Mouse (Mus musculus) forebrain, embryonic 16.5 days (tissue): ENCODE measurements around the gene Gm17455. TPM values are rescaled to one million over a fixed set of nuclear protein-coding genes. Genes with fewer than 3 reads are reported as not detected.

ENCODE experiments used
- ATAC-seq: fragments of 200-750 bp; cut with Nextera tagmentation; 2 replicates; pipeline ENCODE4 v1.8.0; 2017; ENCODE audit warnings: mild to moderate bottlenecking, moderate library complexity
- H3K27ac ChIP-seq: fragments of 300-500 bp; sonication (generic); 2 replicates; pipeline ENCODE4 v1.5.1; 2014; ENCODE audit warnings: low read length, control low read depth
- H3K27me3 ChIP-seq: fragments of 300-500 bp; sonication (generic); replicated peaks from 2 replicates; pipeline ENCODE4 v1.6.1; 2014; ENCODE audit warnings: low read length; ENCODE audit not compliant: control insufficient read depth, insufficient read depth
- H3K36me3 ChIP-seq: fragments of 300-500 bp; sonication (generic); 2 replicates; pipeline ENCODE4 v1.6.1; 2014; ENCODE audit not compliant: control insufficient read depth, insufficient read depth
- H3K4me1 ChIP-seq: fragments of 300-500 bp; sonication (generic); replicated peaks from 2 replicates; pipeline ENCODE4 v1.6.1; 2014; ENCODE audit warnings: low read length; ENCODE audit not compliant: control insufficient read depth, insufficient read depth
- H3K4me2 ChIP-seq: fragments of 300-500 bp; sonication (generic); 2 replicates; pipeline ENCODE4 v1.6.1; 2014; ENCODE audit warnings: mild to moderate bottlenecking, low read length, control low read depth
- H3K4me3 ChIP-seq: fragments of 300-500 bp; sonication (generic); replicated peaks from 2 replicates; pipeline ENCODE4 v1.5.1; 2014; ENCODE audit warnings: mild to moderate bottlenecking, low read length, control low read depth
- H3K9ac ChIP-seq: fragments of 300-500 bp; sonication (generic); replicated peaks from 2 replicates; pipeline ENCODE4 v1.6.1; 2014; ENCODE audit warnings: low read depth, low read length, control low read depth
- H3K9me3 ChIP-seq: fragments of 300-500 bp; sonication (generic); 2 replicates; pipeline ENCODE4 v1.6.1; 2016; ENCODE audit warnings: low read length; ENCODE audit not compliant: control insufficient read depth
- WGBS: fragments of 180-500 bp; shearing (Covaris S2); extraction: QIAGEN DNeasy Blood & Tissue Kit; methylation state at CpG from one replicate; pipeline ENCODE4 v1.1.7; 2014; 5-methylcytosine and 5-hydroxymethylcytosine counted together
- polyA plus RNA-seq: library from polyadenylated mRNA; unstranded; fragments of >200 nt; fragmentation: Nextera tagmentation; extraction: Ambion mirVana; gene quantifications from 2 replicates; pipeline ENCODE4 v1.2.1, GENCODE M21; 2015

Gm17455 gene
- polyA plus RNA-seq, 1 experiment from 2014 or later: 5.7 TPM

DNA sequence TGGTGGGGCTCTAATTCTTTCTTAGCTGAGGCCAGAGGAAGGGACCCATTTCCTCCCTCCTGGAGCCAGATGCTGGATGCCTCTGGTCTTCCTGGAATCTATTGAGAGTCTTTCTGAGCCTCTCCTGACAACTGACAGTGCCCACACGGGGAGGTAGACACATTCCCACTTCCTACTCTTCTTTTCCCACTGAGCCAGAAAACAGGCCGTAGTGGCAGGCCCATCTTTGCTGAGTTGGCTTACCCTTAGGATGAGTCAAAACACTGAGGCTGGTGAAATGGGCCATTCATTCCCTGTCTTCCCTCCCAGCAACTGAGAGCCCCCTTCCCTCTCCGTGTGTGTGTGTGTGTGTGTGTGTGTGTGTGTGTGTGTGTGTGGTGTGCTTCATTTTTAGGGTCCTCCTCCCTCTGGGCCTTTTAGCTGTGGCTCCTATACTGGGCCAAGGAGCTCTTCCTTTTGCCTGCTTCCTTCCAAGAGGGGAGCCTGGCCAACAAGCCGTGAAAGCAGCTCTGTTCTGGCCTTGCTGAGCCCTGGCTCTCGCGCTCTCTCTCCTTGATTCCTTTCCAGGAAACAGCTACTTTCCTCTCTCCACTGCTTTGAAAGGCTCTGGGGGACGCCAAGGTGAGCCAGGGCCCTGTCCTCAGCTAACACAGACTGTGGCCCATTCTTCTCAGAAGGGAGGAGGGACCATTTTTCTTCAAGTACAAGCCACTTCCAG is 6.1 kb downstream of the Gm17455 start:
- Histone ChIP-seq H3K4me1 (peaks cover 3% of the 10 kb centered on the region; the same call in 1 of the 2 replicates), H3K9ac (no peak overlapping the region), H3K27me3 (no peaks in the 10 kb centered on the region), H3K4me3 (no peak overlapping the region), H3K27ac (no peak overlapping the region), H3K9me3 (no peaks in the 10 kb centered on the region), H3K4me2 (no peak overlapping the region), H3K36me3 (no peaks in the 10 kb centered on the region)
- 35% methylated on average over 7 of the region's 7 CpGs for WGBS
- no peak for ATAC-seq

DNA sequence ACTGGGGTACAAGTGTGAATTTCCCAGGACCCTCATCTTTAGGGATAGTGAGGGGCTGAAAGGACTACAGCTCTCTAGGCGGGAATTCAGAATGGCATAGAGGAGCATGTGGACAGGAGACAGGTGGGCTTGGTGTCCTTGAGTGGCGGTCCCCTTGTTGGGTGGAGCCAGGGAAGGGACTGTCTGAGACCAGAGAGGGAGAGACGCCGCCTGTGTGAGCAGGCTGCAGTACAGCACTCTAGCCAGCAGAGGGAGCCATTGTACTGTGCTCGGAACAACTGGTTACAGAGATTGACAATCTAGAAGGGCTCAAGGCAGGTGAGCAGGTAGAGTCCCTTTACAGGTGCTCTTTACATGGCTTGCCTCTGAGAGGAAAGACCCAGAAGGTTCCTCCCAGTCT is 8.3 kb downstream of the Gm17455 start:
- no peaks in the 10 kb centered on the region for H3K27me3 ChIP-seq
- H3K4me1 ChIP-seq: peaks cover 3% of the 10 kb centered on the region; the same call in 1 of the 2 replicates
- no peak overlapping the region for H3K4me2 ChIP-seq
- H3K9me3 ChIP-seq: no peaks in the 10 kb centered on the region
- H3K9ac ChIP-seq: no peak overlapping the region
- H3K27ac ChIP-seq: no peak overlapping the region
- no peaks in the 10 kb centered on the region for H3K36me3 ChIP-seq
- 2% methylated on average over 5 of the region's 5 CpGs for WGBS
- peak; percentile 55 for ATAC-seq
- no peak overlapping the region for H3K4me3 ChIP-seq

DNA sequence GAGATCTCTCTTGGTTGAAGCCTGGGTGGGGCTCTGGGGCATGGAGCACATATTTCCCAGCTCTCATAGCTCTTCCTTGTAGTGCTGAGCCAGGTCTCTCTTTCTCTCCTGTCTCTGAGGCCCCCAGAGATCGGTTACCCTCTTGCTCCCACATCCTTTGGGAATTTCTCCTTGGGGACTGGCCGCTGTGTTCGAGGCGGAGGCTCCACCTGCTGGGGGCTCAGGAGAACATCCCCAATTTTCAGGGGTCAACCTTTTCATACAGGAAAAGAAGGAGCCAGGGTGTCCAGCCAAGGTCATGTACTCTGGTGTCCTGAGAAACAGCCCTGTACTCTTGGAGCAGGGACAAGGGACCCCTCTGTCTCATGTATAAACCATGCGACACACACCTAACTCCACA is 12.3 kb downstream of the Gm17455 start:
- no peaks in the 10 kb centered on the region for H3K4me1 ChIP-seq
- H3K27me3 ChIP-seq: no peaks in the 10 kb centered on the region
- no peak overlapping the region for H3K4me3 ChIP-seq
- H3K9ac ChIP-seq: no peak overlapping the region
- H3K27ac ChIP-seq: no peak overlapping the region
- ATAC-seq: no peak
- no peaks in the 10 kb centered on the region for H3K36me3 ChIP-seq
- H3K9me3 ChIP-seq: no peaks in the 10 kb centered on the region
- 29% methylated on average over 5 of the region's 5 CpGs for WGBS
- no peak overlapping the region for H3K4me2 ChIP-seq

DNA sequence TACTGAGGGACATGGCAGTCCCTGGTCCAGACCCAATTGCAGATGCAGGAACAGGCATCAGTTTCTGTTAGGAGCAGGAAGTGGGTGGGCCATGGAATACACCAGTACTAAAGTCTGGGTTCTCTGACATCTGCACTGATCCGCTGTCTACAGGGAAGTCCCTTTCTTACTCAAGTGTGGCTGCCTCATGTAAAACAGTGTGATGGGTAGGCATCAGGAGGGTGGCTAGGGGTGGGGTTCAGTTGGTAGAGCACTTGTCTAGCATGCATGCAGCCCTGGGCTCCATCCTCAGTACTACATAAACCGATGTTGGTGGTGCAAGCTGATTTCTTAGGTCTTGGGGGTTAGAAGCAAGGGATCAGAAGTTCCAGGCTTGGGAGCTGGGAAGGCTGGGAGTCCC is 14.2 kb downstream of the Gm17455 start:
- no peak overlapping the region for H3K9ac ChIP-seq
- WGBS: 98% methylated on average over 2 of the region's 2 CpGs
- H3K4me3 ChIP-seq: no peak overlapping the region
- no peak overlapping the region for H3K27ac ChIP-seq
- H3K9me3 ChIP-seq: no peaks in the 10 kb centered on the region
- ATAC-seq: no peak
- no peaks in the 10 kb centered on the region for H3K4me1 ChIP-seq
- no peaks in the 10 kb centered on the region for H3K27me3 ChIP-seq
- no peak overlapping the region for H3K4me2 ChIP-seq
- no peaks in the 10 kb centered on the region for H3K36me3 ChIP-seq

DNA sequence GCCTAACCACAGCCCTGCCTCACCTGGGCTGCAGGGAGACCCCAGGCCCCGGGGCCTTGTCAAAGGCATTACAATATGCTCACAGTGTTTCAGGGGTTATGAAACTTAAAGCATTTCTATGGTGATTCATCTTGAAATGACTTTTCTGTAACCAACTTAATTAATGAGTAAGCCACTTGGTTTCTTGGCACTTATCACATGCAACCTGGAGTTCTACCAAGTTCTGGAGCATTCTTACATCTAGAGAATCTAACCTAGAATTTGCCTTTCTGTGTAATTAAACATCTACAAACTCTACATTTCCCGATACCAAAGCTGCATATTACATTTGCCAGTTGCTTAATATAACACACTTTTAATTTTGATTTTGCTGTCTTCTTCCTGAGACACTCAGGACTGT is 17.5 kb downstream of the Gm17455 start:
- H3K27ac ChIP-seq: no peak overlapping the region
- H3K9ac ChIP-seq: no peak overlapping the region
- no peaks in the 10 kb centered on the region for H3K4me1 ChIP-seq
- ATAC-seq: no peak
- no peaks in the 10 kb centered on the region for H3K27me3 ChIP-seq
- H3K4me3 ChIP-seq: no peak overlapping the region
- H3K4me2 ChIP-seq: no peak overlapping the region
- WGBS: 82% methylated on average over 2 of the region's 2 CpGs
- no peaks in the 10 kb centered on the region for H3K36me3 ChIP-seq
- no peaks in the 10 kb centered on the region for H3K9me3 ChIP-seq

DNA sequence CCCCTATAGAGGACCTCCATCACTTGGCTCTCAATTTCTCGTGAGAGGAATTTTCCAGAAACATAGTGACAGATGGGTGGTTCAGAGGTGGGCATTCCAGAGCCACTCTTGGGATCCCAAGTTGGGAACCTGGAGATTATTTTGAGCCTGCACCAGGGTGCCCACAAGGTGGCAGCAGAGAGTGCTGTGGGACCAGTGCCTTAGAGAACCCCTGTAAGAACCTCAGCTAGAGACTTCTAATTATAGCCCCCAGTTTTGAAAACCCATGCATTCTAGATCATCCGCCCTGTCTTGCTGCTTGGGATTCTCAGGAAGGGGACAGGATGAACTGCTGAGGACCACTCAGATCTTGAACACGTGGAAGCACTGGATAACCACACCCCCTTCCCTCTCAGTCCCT is 18.6 kb downstream of the Gm17455 start:
- peak; percentile 52; the same call in 1 of the 2 replicates for ATAC-seq
- Histone ChIP-seq H3K36me3 (no peaks in the 10 kb centered on the region), H3K27me3 (no peaks in the 10 kb centered on the region), H3K27ac (no peak overlapping the region), H3K4me2 (no peak overlapping the region), H3K9ac (no peak overlapping the region), H3K4me1 (no peaks in the 10 kb centered on the region), H3K4me3 (no peak overlapping the region), H3K9me3 (no peaks in the 10 kb centered on the region)
- WGBS: 10% methylated on average over 3 of the region's 3 CpGs

DNA sequence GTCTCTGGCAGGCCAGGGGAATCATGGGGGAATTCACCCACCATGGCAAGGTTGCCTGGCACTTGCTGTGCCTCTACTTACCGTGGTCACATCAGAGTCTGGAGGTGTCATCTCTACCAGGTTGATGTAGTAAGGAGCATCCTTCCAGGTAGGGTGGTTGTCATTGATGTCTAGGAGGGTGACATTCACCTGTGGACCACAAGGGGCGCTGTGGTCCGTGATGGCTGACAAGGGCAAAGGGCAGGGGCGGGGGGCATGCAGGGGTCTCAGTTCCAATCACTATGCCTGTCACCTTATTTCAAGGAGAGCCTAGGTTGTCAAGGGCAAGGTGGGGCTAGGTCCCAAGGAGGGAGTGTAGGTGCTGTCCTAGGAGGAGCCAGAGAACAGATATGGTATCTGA is 20.1 kb downstream of the Gm17455 start:
- Histone ChIP-seq H3K4me2 (no peak overlapping the region), H3K36me3 (no peaks in the 10 kb centered on the region), H3K27ac (no peak overlapping the region), H3K9me3 (no peaks in the 10 kb centered on the region), H3K27me3 (no peaks in the 10 kb centered on the region), H3K4me3 (no peak overlapping the region), H3K4me1 (no peaks in the 10 kb centered on the region), H3K9ac (no peak overlapping the region)
- ATAC-seq: no peak
- WGBS: 21% methylated on average over 4 of the region's 4 CpGs

DNA sequence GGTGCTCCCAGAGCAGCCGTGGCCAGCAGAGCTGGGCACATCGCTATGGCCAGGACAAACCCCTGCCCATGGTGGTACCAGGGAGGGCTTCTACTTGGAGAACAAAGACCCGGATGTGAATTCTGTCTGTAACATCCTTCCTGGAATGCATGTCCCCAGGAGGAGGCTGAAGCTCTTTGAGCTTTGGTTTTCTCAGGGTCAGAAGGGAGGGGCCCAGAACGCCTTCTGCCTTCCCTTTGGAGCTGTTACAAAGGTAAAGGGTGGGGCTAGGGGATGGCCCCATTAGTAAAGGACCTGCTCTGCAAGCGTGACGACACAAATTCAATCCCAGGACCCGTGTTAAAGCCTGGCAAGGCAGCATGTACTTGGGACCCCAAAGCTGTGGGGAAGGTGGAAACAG is 23.2 kb downstream of the Gm17455 start:
- Histone ChIP-seq H3K4me1 (no peaks in the 10 kb centered on the region), H3K27ac (no peak overlapping the region), H3K9me3 (peaks cover 5% of the 10 kb centered on the region), H3K4me3 (no peak overlapping the region), H3K4me2 (no peak overlapping the region), H3K27me3 (no peaks in the 10 kb centered on the region), H3K36me3 (no peaks in the 10 kb centered on the region), H3K9ac (no peak overlapping the region)
- no peak for ATAC-seq
- WGBS: 60% methylated on average over 7 of the region's 7 CpGs

DNA sequence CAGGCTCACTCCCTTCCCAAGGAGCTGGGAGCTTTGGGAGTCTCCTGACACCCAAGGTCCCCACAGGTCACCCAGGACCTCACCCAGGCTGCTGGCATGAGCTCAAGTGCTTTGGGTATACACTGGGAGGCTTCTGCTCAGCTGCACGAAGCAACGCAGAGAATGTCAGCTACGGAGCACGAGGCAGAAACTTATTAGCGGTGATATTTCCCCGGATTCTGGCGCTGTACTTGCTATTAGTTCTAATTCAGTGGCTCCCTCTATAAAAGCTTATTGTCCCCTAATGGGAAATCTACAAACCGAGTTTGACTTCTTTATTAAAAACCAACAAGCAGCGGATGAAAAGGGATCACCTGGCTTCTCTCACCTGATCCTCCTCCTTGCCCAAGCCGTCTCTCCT is 30.5 kb downstream of the Gm17455 start:
- no peak for ATAC-seq

DNA sequence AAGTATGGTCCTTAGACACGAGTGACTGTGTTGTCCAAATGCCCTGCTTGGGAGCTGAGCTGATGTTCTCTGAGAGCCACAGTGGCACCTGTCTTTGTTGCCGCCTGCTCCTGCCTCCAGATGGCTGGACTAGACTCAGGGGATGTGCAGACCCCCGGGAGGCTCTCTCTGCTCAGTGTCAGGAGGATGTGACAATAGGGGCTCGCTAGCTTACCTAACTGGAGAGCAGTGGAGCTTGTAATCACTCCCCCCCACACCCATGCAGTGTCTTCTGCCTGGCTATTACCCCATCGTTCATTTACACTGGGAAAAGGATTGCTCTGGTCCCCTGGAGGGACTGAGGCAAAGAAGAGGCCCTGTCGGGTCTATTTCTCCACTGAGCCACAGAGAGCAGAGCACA is 31.1 kb downstream of the Gm17455 start:
- H3K27me3 ChIP-seq: no peaks in the 10 kb centered on the region
- H3K9me3 ChIP-seq: peaks cover under 1% of the 10 kb centered on the region; the same call in 1 of the 2 replicates
- H3K27ac ChIP-seq: no peak overlapping the region
- 21% methylated on average over 6 of the region's 6 CpGs for WGBS
- no peaks in the 10 kb centered on the region for H3K36me3 ChIP-seq
- no peak overlapping the region for H3K4me3 ChIP-seq
- no peak overlapping the region for H3K4me2 ChIP-seq
- H3K9ac ChIP-seq: no peak overlapping the region
- H3K4me1 ChIP-seq: peaks cover 10% of the 10 kb centered on the region; the same call in 1 of the 2 replicates
- no peak for ATAC-seq

More for the DNA sequence above, 30.5 kb downstream of the Gm17455 start:
- no peak overlapping the region for H3K27ac ChIP-seq
- H3K9me3 ChIP-seq: peaks cover 5% of the 10 kb centered on the region
- H3K36me3 ChIP-seq: no peaks in the 10 kb centered on the region
- H3K4me3 ChIP-seq: no peak overlapping the region
- WGBS: 22% methylated on average over 10 of the region's 10 CpGs
- H3K9ac ChIP-seq: no peak overlapping the region
- peaks cover 10% of the 10 kb centered on the region; the same call in 1 of the 2 replicates for H3K4me1 ChIP-seq
- H3K4me2 ChIP-seq: no peak overlapping the region
- H3K27me3 ChIP-seq: no peaks in the 10 kb centered on the region
